Mouse (Mus musculus): ENCODE measurements around the gene Hcn4. TPM values are rescaled to one million over a fixed set of nuclear protein-coding genes. Genes with fewer than 3 reads are reported as not detected.

Gene Hcn4
- 1 to 10 TPM; 1.3 to 1.7 TPM for total RNA-seq (2021)
- long read RNA-seq, experiment 1 = 0 reads
- long read RNA-seq, experiment 2 = 0 reads

- no peak for TF ChIP-seq CTCF (conservative IDR thresholded peaks at IDR 0.05)
- Histone ChIP-seq H3K4me3 (peak within 1 kb of the TSS; percentile 71), H3K27ac (no peak within 1 kb of the TSS)
- DNase-seq (ENCODE audit: low spot score in 2 of 2) = no peak
Measured at GRCm38 (mm10) chr9:58823139-58823917, at the start of gene Hcn4. Hcn4 (plus strand) TSS chr9:58823412.

GRCm38 (mm10) chr9:58774761-58775160, 48.5 kb upstream of the Hcn4 start:
- no peak for TF ChIP-seq CTCF (conservative IDR thresholded peaks at IDR 0.05)
- no peak for DNase-seq (ENCODE audit: low spot score in 2 of 2)
- Histone ChIP-seq H3K4me3 (no peak overlapping the region), H3K27ac (no peak overlapping the region)

GRCm38 (mm10) chr9:58775363-58775762, 47.8 kb upstream of the Hcn4 start:
- H3K4me3 ChIP-seq = no peak overlapping the region
- no peak for DNase-seq (ENCODE audit: low spot score in 2 of 2)
- peak; percentile 67 for TF ChIP-seq CTCF (conservative IDR thresholded peaks at IDR 0.05)
- no peak overlapping the region for H3K27ac ChIP-seq

- no peak for DNase-seq (ENCODE audit: low spot score in 2 of 2)
- Histone ChIP-seq H3K4me3 (no peak overlapping the region), H3K27ac (no peak overlapping the region)
- TF ChIP-seq CTCF (conservative IDR thresholded peaks at IDR 0.05) = no peak
Measured at GRCm38 (mm10) chr9:58789476-58789875, 33.7 kb upstream of the Hcn4 start.

- no peak for TF ChIP-seq CTCF (conservative IDR thresholded peaks at IDR 0.05)
- H3K4me3 ChIP-seq = no peak overlapping the region
- no peak for DNase-seq (ENCODE audit: low spot score in 2 of 2)
- H3K27ac ChIP-seq = no peak overlapping the region
Measured at GRCm38 (mm10) chr9:58798155-58798554, 25.1 kb upstream of the Hcn4 start.

- no peak overlapping the region for H3K27ac ChIP-seq
- H3K4me3 ChIP-seq = no peak overlapping the region
- TF ChIP-seq CTCF (conservative IDR thresholded peaks at IDR 0.05) = no peak
- DNase-seq (ENCODE audit: low spot score in 2 of 2) = no peak
Measured at GRCm38 (mm10) chr9:58801441-58801840, 21.8 kb upstream of the Hcn4 start.

GRCm38 (mm10) chr9:58802294-58802693, 20.9 kb upstream of the Hcn4 start:
- no peak for TF ChIP-seq CTCF (conservative IDR thresholded peaks at IDR 0.05)
- H3K4me3 ChIP-seq = no peak overlapping the region

GRCm38 (mm10) chr9:58802802-58803201, 20.4 kb upstream of the Hcn4 start:
- Histone ChIP-seq H3K27ac (no peak overlapping the region), H3K4me3 (no peak overlapping the region)
- TF ChIP-seq CTCF (conservative IDR thresholded peaks at IDR 0.05) = no peak
- DNase-seq (ENCODE audit: low spot score in 2 of 2) = no peak

More at GRCm38 (mm10) chr9:58802294-58802693, 20.9 kb upstream of the Hcn4 start:
- DNase-seq (ENCODE audit: low spot score in 2 of 2) = no peak
- H3K27ac ChIP-seq = no peak overlapping the region

- Histone ChIP-seq H3K27ac (no peak overlapping the region), H3K4me3 (no peak overlapping the region; the same call in 1 of the 2 replicates)
- DNase-seq (ENCODE audit: low spot score in 2 of 2) = no peak
- TF ChIP-seq CTCF (conservative IDR thresholded peaks at IDR 0.05) = no peak
Measured at GRCm38 (mm10) chr9:58805601-58806318, 17.5 kb upstream of the Hcn4 start.

GRCm38 (mm10) chr9:58811171-58811570, 12.0 kb upstream of the Hcn4 start:
- no peak for DNase-seq (ENCODE audit: low spot score in 2 of 2)
- H3K4me3 ChIP-seq = no peak overlapping the region
- no peak for TF ChIP-seq CTCF (conservative IDR thresholded peaks at IDR 0.05)
- H3K27ac ChIP-seq = no peak overlapping the region

GRCm38 (mm10) chr9:58815552-58816260, 7.5 kb upstream of the Hcn4 start:
- no peak overlapping the region for H3K4me3 ChIP-seq
- DNase-seq (ENCODE audit: low spot score in 2 of 2) = peak; percentile 70 to 74
- no peak for TF ChIP-seq CTCF (conservative IDR thresholded peaks at IDR 0.05)
- H3K27ac ChIP-seq = no peak overlapping the region

- no peak for TF ChIP-seq CTCF (conservative IDR thresholded peaks at IDR 0.05)
- Histone ChIP-seq H3K27ac (no peak overlapping the region), H3K4me3 (no peak overlapping the region)
- DNase-seq (ENCODE audit: low spot score in 2 of 2) = no peak
Measured at GRCm38 (mm10) chr9:58816458-58816857, 6.8 kb upstream of the Hcn4 start.

GRCm38 (mm10) chr9:58817676-58818075, 5.5 kb upstream of the Hcn4 start:
- no peak for TF ChIP-seq CTCF (conservative IDR thresholded peaks at IDR 0.05)
- DNase-seq (ENCODE audit: low spot score in 2 of 2) = no peak
- Histone ChIP-seq H3K4me3 (no peak overlapping the region), H3K27ac (no peak overlapping the region)

Data from layer of hippocampus, adult 2 months (tissue).